Mouse (Mus musculus): ENCODE results near the gene Vil1. TPM values are rescaled to one million over a fixed set of nuclear protein-coding genes. Genes with fewer than 3 reads are reported as not detected.
A peak's percentile ranks its signal among the peaks of the same experiment; 100 is the strongest.
"Not testable (repeated sequence)": the region's sequence is repeated elsewhere in the genome, so short reads cannot be mapped to it uniquely, and the experiment has no call there.

The Vil1 gene
- polyA plus RNA-seq, 1 experiment from 2014 or later: 0.76 TPM

- Histone ChIP-seq H3K27ac (replicated peaks) (peak overlapping the region; percentile 16; the same call in 1 of the 2 replicates), H3K4me1 (replicated peaks) (peaks cover 74% of the 10 kb centered on the region), H3K9me3 (replicated peaks) (no peaks in the 10 kb centered on the region), H3K27me3 (no peaks in the 10 kb centered on the region), H3K9ac (no peak overlapping the region), H3K36me3 (replicated peaks) (peaks cover 25% of the 10 kb centered on the region), H3K4me2 (no peak overlapping the region; the same call in 1 of the 2 replicates), H3K4me3 (replicated peaks) (no peak overlapping the region)
- WGBS (ENCODE audit: insufficient replicate concordance): 90% methylated on average over 15 of the region's 15 CpGs
- ATAC-seq (ENCODE audit: insufficient read depth): no peak
These were observed 14.3 kb upstream of the Vil1 start for GRCm38 (mm10) chr1:74394858-74395257.

- Histone ChIP-seq H3K4me1 (replicated peaks) (peaks cover 72% of the 10 kb centered on the region), H3K27ac (replicated peaks) (peak overlapping the region; percentile 16; the same call in 1 of the 2 replicates), H3K9me3 (replicated peaks) (no peaks in the 10 kb centered on the region), H3K36me3 (replicated peaks) (peaks cover 25% of the 10 kb centered on the region), H3K4me3 (replicated peaks) (no peak overlapping the region), H3K9ac (no peak overlapping the region), H3K27me3 (no peaks in the 10 kb centered on the region), H3K4me2 (no peak overlapping the region)
- WGBS (ENCODE audit: insufficient replicate concordance): 83% methylated on average over 13 of the region's 13 CpGs
- no peak for ATAC-seq (ENCODE audit: insufficient read depth)
These were observed 13.9 kb upstream of the Vil1 start for GRCm38 (mm10) chr1:74395290-74395689.

GRCm38 (mm10) chr1:74396456-74397222, 12.5 kb upstream of the Vil1 start:
- not testable (repeated sequence) for ATAC-seq (ENCODE audit: insufficient read depth); H3K9me3 ChIP-seq (replicated peaks); H3K27me3 ChIP-seq
- Histone ChIP-seq H3K27ac (replicated peaks) (peak overlapping the region; percentile 92), H3K9ac (peak overlapping the region; percentile 61), H3K4me2 (peak overlapping the region; percentile 86), H3K4me1 (replicated peaks) (peaks cover 78% of the 10 kb centered on the region), H3K4me3 (replicated peaks) (peak overlapping the region; percentile 60), H3K36me3 (replicated peaks) (peaks cover 25% of the 10 kb centered on the region)
- 4% methylated on average over 12 of the region's 12 CpGs for WGBS (ENCODE audit: insufficient replicate concordance)

- peaks cover 83% of the 10 kb centered on the region for H3K4me1 ChIP-seq (replicated peaks)
- peak overlapping the region; percentile 86 for H3K4me2 ChIP-seq
- peak overlapping the region; percentile 60 for H3K4me3 ChIP-seq (replicated peaks)
- peaks cover 25% of the 10 kb centered on the region for H3K36me3 ChIP-seq (replicated peaks)
- peak; percentile 91 for ATAC-seq (ENCODE audit: insufficient read depth)
- no peaks in the 10 kb centered on the region for H3K27me3 ChIP-seq
- peak overlapping the region; percentile 92 for H3K27ac ChIP-seq (replicated peaks)
- no peaks in the 10 kb centered on the region for H3K9me3 ChIP-seq (replicated peaks)
- peak overlapping the region; percentile 61 for H3K9ac ChIP-seq
- under 1% methylated on average over 41 of the region's 41 CpGs for WGBS (ENCODE audit: insufficient replicate concordance)
These were observed 11.8 kb upstream of the Vil1 start for GRCm38 (mm10) chr1:74397268-74397918.

- peaks cover 25% of the 10 kb centered on the region for H3K36me3 ChIP-seq (replicated peaks)
- H3K4me2 ChIP-seq: peak overlapping the region; percentile 86
- H3K4me1 ChIP-seq (replicated peaks): peaks cover 78% of the 10 kb centered on the region
- peak overlapping the region; percentile 61 for H3K9ac ChIP-seq
- peak overlapping the region; percentile 60 for H3K4me3 ChIP-seq (replicated peaks)
- H3K27me3 ChIP-seq: no peaks in the 10 kb centered on the region
- WGBS (ENCODE audit: insufficient replicate concordance): 2% methylated on average over 11 of the region's 11 CpGs
- peak; percentile 16 for ATAC-seq (ENCODE audit: insufficient read depth)
- H3K9me3 ChIP-seq (replicated peaks): no peaks in the 10 kb centered on the region
- peak overlapping the region; percentile 92 for H3K27ac ChIP-seq (replicated peaks)
These were observed 11.2 kb upstream of the Vil1 start for GRCm38 (mm10) chr1:74397919-74398451.

GRCm38 (mm10) chr1:74400531-74400930, 8.6 kb upstream of the Vil1 start:
- Histone ChIP-seq H3K9me3 (replicated peaks) (no peaks in the 10 kb centered on the region), H3K9ac (no peak overlapping the region), H3K4me1 (replicated peaks) (peaks cover 54% of the 10 kb centered on the region), H3K36me3 (replicated peaks) (no peaks in the 10 kb centered on the region), H3K27me3 (no peaks in the 10 kb centered on the region), H3K27ac (replicated peaks) (peak overlapping the region; percentile 70), H3K4me2 (peak overlapping the region; percentile 63), H3K4me3 (replicated peaks) (peak overlapping the region; percentile 10; the same call in 1 of the 2 replicates)
- WGBS (ENCODE audit: insufficient replicate concordance): 73% methylated on average over 3 of the region's 3 CpGs
- ATAC-seq (ENCODE audit: insufficient read depth): no peak

GRCm38 (mm10) chr1:74401015-74401702, 8.0 kb upstream of the Vil1 start:
- peak overlapping the region; percentile 35; the same call in 1 of the 2 replicates for H3K9ac ChIP-seq
- peak overlapping the region; percentile 10; the same call in 1 of the 2 replicates for H3K4me3 ChIP-seq (replicated peaks)
- no peak for ATAC-seq (ENCODE audit: insufficient read depth)
- H3K4me1 ChIP-seq (replicated peaks): peaks cover 54% of the 10 kb centered on the region
- no peaks in the 10 kb centered on the region for H3K9me3 ChIP-seq (replicated peaks)
- WGBS (ENCODE audit: insufficient replicate concordance): 33% methylated on average over 16 of the region's 16 CpGs
- H3K27me3 ChIP-seq: no peaks in the 10 kb centered on the region
- no peaks in the 10 kb centered on the region for H3K36me3 ChIP-seq (replicated peaks)
- peak overlapping the region; percentile 70 for H3K27ac ChIP-seq (replicated peaks)
- peak overlapping the region; percentile 63 for H3K4me2 ChIP-seq

GRCm38 (mm10) chr1:74404206-74404605, 5.0 kb upstream of the Vil1 start:
- Histone ChIP-seq H3K27ac (replicated peaks) (no peak overlapping the region), H3K9me3 (replicated peaks) (no peaks in the 10 kb centered on the region), H3K4me1 (replicated peaks) (peaks cover 32% of the 10 kb centered on the region), H3K9ac (no peak overlapping the region), H3K36me3 (replicated peaks) (no peaks in the 10 kb centered on the region), H3K27me3 (no peaks in the 10 kb centered on the region), H3K4me2 (no peak overlapping the region), H3K4me3 (replicated peaks) (no peak overlapping the region)
- WGBS (ENCODE audit: insufficient replicate concordance): 68% methylated on average over 4 of the region's 4 CpGs
- no peak for ATAC-seq (ENCODE audit: insufficient read depth)

GRCm38 (mm10) chr1:74411753-74412325, 2.7 kb downstream of the Vil1 start:
- Histone ChIP-seq H3K9ac (no peak overlapping the region), H3K9me3 (replicated peaks) (peaks cover 11% of the 10 kb centered on the region; the same call in 1 of the 2 replicates), H3K36me3 (replicated peaks) (no peaks in the 10 kb centered on the region), H3K4me3 (replicated peaks) (no peak overlapping the region), H3K27me3 (no peaks in the 10 kb centered on the region), H3K4me2 (no peak overlapping the region), H3K4me1 (replicated peaks) (peaks cover 25% of the 10 kb centered on the region), H3K27ac (replicated peaks) (no peak overlapping the region)
- no peak for ATAC-seq (ENCODE audit: insufficient read depth)
- WGBS (ENCODE audit: insufficient replicate concordance): 49% methylated on average over 2 of the region's 2 CpGs

- peaks cover 25% of the 10 kb centered on the region for H3K4me1 ChIP-seq (replicated peaks)
- no peak for ATAC-seq (ENCODE audit: insufficient read depth)
- WGBS (ENCODE audit: insufficient replicate concordance): 65% methylated on average over 8 of the region's 8 CpGs
- H3K9me3 ChIP-seq (replicated peaks): peaks cover 11% of the 10 kb centered on the region; the same call in 1 of the 2 replicates
- no peak overlapping the region for H3K4me2 ChIP-seq
- H3K27ac ChIP-seq (replicated peaks): no peak overlapping the region
- no peak overlapping the region for H3K9ac ChIP-seq
- H3K27me3 ChIP-seq: no peaks in the 10 kb centered on the region
- no peaks in the 10 kb centered on the region for H3K36me3 ChIP-seq (replicated peaks)
- H3K4me3 ChIP-seq (replicated peaks): no peak overlapping the region
These were observed 3.5 kb downstream of the Vil1 start for GRCm38 (mm10) chr1:74412711-74413110.
